Mouse (Mus musculus) frontal cortex, adult (tissue): ENCODE measurements around the gene Tsr2.

ENCODE experiments used
- ATAC-seq: cut with Nextera tagmentation; 2 replicates; pipeline ENCODE4 v1.9.2; 2017; ENCODE audit warnings: mild to moderate bottlenecking, moderate library complexity, mixed read lengths; ENCODE audit not compliant: low TSS enrichment

The Tsr2 gene

GRCm38 (mm10) chrX:151096171-151097058 is at the start of gene Tsr2:
Gene Tsr2 (minus strand): TSS chrX:151096543.
- ATAC-seq: peak; percentile 99

GRCm38 (mm10) chrX:151132785-151133184 is 36.4 kb upstream of the Tsr2 start:
- ATAC-seq: no peak

GRCm38 (mm10) chrX:151130493-151130892 is 34.1 kb upstream of the Tsr2 start:
- no peak for ATAC-seq

GRCm38 (mm10) chrX:151123933-151124332 is 27.6 kb upstream of the Tsr2 start:
- no peak for ATAC-seq

- peak; percentile 74; the same call in 1 of the 2 replicates for ATAC-seq
Observed at GRCm38 (mm10) chrX:151117432-151117831, 21.1 kb upstream of the Tsr2 start.

- ATAC-seq: peak; percentile 86
Observed at GRCm38 (mm10) chrX:151116795-151117194, 20.5 kb upstream of the Tsr2 start.

GRCm38 (mm10) chrX:151107301-151108067 is 11.1 kb upstream of the Tsr2 start:
- ATAC-seq: no peak

GRCm38 (mm10) chrX:151087418-151087817 is 8.9 kb downstream of the Tsr2 start:
- ATAC-seq: peak; percentile 71

- no peak for ATAC-seq
Observed at GRCm38 (mm10) chrX:151085599-151085998, 10.7 kb downstream of the Tsr2 start.

GRCm38 (mm10) chrX:151076941-151077485 is 19.3 kb downstream of the Tsr2 start:
- no peak for ATAC-seq

- ATAC-seq: peak; percentile 64; the same call in 1 of the 2 replicates
Observed at GRCm38 (mm10) chrX:151076007-151076406, 20.3 kb downstream of the Tsr2 start.

GRCm38 (mm10) chrX:151067876-151068275 is 28.5 kb downstream of the Tsr2 start:
- ATAC-seq: peak; percentile 93

GRCm38 (mm10) chrX:151066071-151066666 is 30.2 kb downstream of the Tsr2 start:
- ATAC-seq: no peak

GRCm38 (mm10) chrX:151061615-151062299 is 34.6 kb downstream of the Tsr2 start:
- ATAC-seq: no peak

GRCm38 (mm10) chrX:151059346-151059745 is 37.0 kb downstream of the Tsr2 start:
- ATAC-seq: no peak

GRCm38 (mm10) chrX:151055559-151055958 is 40.8 kb downstream of the Tsr2 start:
- ATAC-seq: peak; percentile 52; the same call in 1 of the 2 replicates

- ATAC-seq: no peak
Observed at GRCm38 (mm10) chrX:151054489-151054888, 41.9 kb downstream of the Tsr2 start.

GRCm38 (mm10) chrX:151050337-151050736 is 46.0 kb downstream of the Tsr2 start:
- peak; percentile 69 for ATAC-seq

- no peak for ATAC-seq
Observed at GRCm38 (mm10) chrX:151049661-151050215, 46.6 kb downstream of the Tsr2 start.

GRCm38 (mm10) chrX:151047431-151048058 is 48.8 kb downstream of the Tsr2 start:
- ATAC-seq: peak; percentile 38; the same call in 1 of the 2 replicates
